Mouse (Mus musculus): Measurements from ENCODE around the gene Rsbn1. TPM values are rescaled to one million over a fixed set of nuclear protein-coding genes. Genes with fewer than 3 reads are reported as not detected.
A peak's percentile ranks its signal among the peaks of the same experiment; 100 is the strongest.

Rsbn1 gene
- polyA plus RNA-seq, 1 experiment, result 22.2 TPM

GRCm38 (mm10) chr3:103908781-103909180 lies 5.1 kb upstream of the Rsbn1 start:
- no peak for DNase-seq (ENCODE audit: low read depth)
- TF ChIP-seq CTCF (IDR thresholded peaks at IDR 0.05; ENCODE audit: borderline replicate concordance, extremely low read depth, insufficient read depth, insufficient read length) (no peak), POLR2A (IDR thresholded peaks at IDR 0.05; ENCODE audit: borderline replicate concordance, extremely low read depth, insufficient read depth, insufficient read length, poor library complexity, severe bottlenecking) (no peak)

GRCm38 (mm10) chr3:103913451-103913961 lies 414 bp upstream of the Rsbn1 start:
- TF ChIP-seq POLR2A (IDR thresholded peaks at IDR 0.05; ENCODE audit: borderline replicate concordance, extremely low read depth, insufficient read depth, insufficient read length, poor library complexity, severe bottlenecking), result no peak
- TF ChIP-seq CTCF (IDR thresholded peaks at IDR 0.05; ENCODE audit: borderline replicate concordance, extremely low read depth, insufficient read depth, insufficient read length), result no peak
- peak; percentile 26 for DNase-seq (ENCODE audit: low read depth)

GRCm38 (mm10) chr3:103914732-103915508 lies 1.0 kb downstream of the Rsbn1 start:
- DNase-seq (ENCODE audit: low read depth), result peak; percentile 73
- TF ChIP-seq CTCF (IDR thresholded peaks at IDR 0.05; ENCODE audit: borderline replicate concordance, extremely low read depth, insufficient read depth, insufficient read length) (no peak), POLR2A (IDR thresholded peaks at IDR 0.05; ENCODE audit: borderline replicate concordance, extremely low read depth, insufficient read depth, insufficient read length, poor library complexity, severe bottlenecking) (no peak)

GRCm38 (mm10) chr3:103915509-103915896 lies 1.6 kb downstream of the Rsbn1 start:
- no peak for DNase-seq (ENCODE audit: low read depth)
- TF ChIP-seq POLR2A (IDR thresholded peaks at IDR 0.05; ENCODE audit: borderline replicate concordance, extremely low read depth, insufficient read depth, insufficient read length, poor library complexity, severe bottlenecking) (no peak), CTCF (IDR thresholded peaks at IDR 0.05; ENCODE audit: borderline replicate concordance, extremely low read depth, insufficient read depth, insufficient read length) (no peak)

- peak; percentile 22 for DNase-seq (ENCODE audit: low read depth)
- TF ChIP-seq POLR2A (IDR thresholded peaks at IDR 0.05; ENCODE audit: borderline replicate concordance, extremely low read depth, insufficient read depth, insufficient read length, poor library complexity, severe bottlenecking), result no peak
- TF ChIP-seq CTCF (IDR thresholded peaks at IDR 0.05; ENCODE audit: borderline replicate concordance, extremely low read depth, insufficient read depth, insufficient read length), result no peak
Observed at GRCm38 (mm10) chr3:103916205-103916838, 2.4 kb downstream of the Rsbn1 start.

GRCm38 (mm10) chr3:103916839-103917237 lies 2.9 kb downstream of the Rsbn1 start:
- no peak for DNase-seq (ENCODE audit: low read depth)
- TF ChIP-seq POLR2A (IDR thresholded peaks at IDR 0.05; ENCODE audit: borderline replicate concordance, extremely low read depth, insufficient read depth, insufficient read length, poor library complexity, severe bottlenecking) (no peak), CTCF (IDR thresholded peaks at IDR 0.05; ENCODE audit: borderline replicate concordance, extremely low read depth, insufficient read depth, insufficient read length) (no peak)

GRCm38 (mm10) chr3:103920094-103920493 lies 6.2 kb downstream of the Rsbn1 start:
- DNase-seq (ENCODE audit: low read depth), result no peak
- TF ChIP-seq POLR2A (IDR thresholded peaks at IDR 0.05; ENCODE audit: borderline replicate concordance, extremely low read depth, insufficient read depth, insufficient read length, poor library complexity, severe bottlenecking), result no peak
- TF ChIP-seq CTCF (IDR thresholded peaks at IDR 0.05; ENCODE audit: borderline replicate concordance, extremely low read depth, insufficient read depth, insufficient read length), result no peak

- no peak for DNase-seq (ENCODE audit: low read depth)
- TF ChIP-seq CTCF (IDR thresholded peaks at IDR 0.05; ENCODE audit: borderline replicate concordance, extremely low read depth, insufficient read depth, insufficient read length), result no peak
- no peak for TF ChIP-seq POLR2A (IDR thresholded peaks at IDR 0.05; ENCODE audit: borderline replicate concordance, extremely low read depth, insufficient read depth, insufficient read length, poor library complexity, severe bottlenecking)
Observed at GRCm38 (mm10) chr3:103925302-103925701, 11.4 kb downstream of the Rsbn1 start.

GRCm38 (mm10) chr3:103927511-103927910 lies 13.6 kb downstream of the Rsbn1 start:
- TF ChIP-seq POLR2A (IDR thresholded peaks at IDR 0.05; ENCODE audit: borderline replicate concordance, extremely low read depth, insufficient read depth, insufficient read length, poor library complexity, severe bottlenecking) (no peak), CTCF (IDR thresholded peaks at IDR 0.05; ENCODE audit: borderline replicate concordance, extremely low read depth, insufficient read depth, insufficient read length) (no peak)
- peak; percentile 21 for DNase-seq (ENCODE audit: low read depth)

GRCm38 (mm10) chr3:103944794-103945562 lies 31.1 kb downstream of the Rsbn1 start:
- TF ChIP-seq CTCF (IDR thresholded peaks at IDR 0.05; ENCODE audit: borderline replicate concordance, extremely low read depth, insufficient read depth, insufficient read length), result no peak
- TF ChIP-seq POLR2A (IDR thresholded peaks at IDR 0.05; ENCODE audit: borderline replicate concordance, extremely low read depth, insufficient read depth, insufficient read length, poor library complexity, severe bottlenecking), result no peak
- DNase-seq (ENCODE audit: low read depth), result peak; percentile 96

GRCm38 (mm10) chr3:103948666-103949065 lies 34.7 kb downstream of the Rsbn1 start:
- no peak for DNase-seq (ENCODE audit: low read depth)
- TF ChIP-seq POLR2A (IDR thresholded peaks at IDR 0.05; ENCODE audit: borderline replicate concordance, extremely low read depth, insufficient read depth, insufficient read length, poor library complexity, severe bottlenecking) (no peak), CTCF (IDR thresholded peaks at IDR 0.05; ENCODE audit: borderline replicate concordance, extremely low read depth, insufficient read depth, insufficient read length) (no peak)
